ENCODE assay signal across 27 mouse cellular contexts in genomic region chr13:83056415-83056814, GRCm38 (mm10).
DNase-seq lines count a peak whose midpoint lies in the region; ATAC-seq and TF ChIP-seq lines count a peak whose summit lies in the region.
"Had no signal": no experiment of that assay in that cellular context is flagged by ENCODE, and none has a peak within 500 bp of the region (broad histone marks: within the 10 kb centered on the region; RNA-seq: fewer than 3 reads in every experiment).

No protein-coding gene starts in this region.

- no peak for TF ChIP-seq POLR2A in spleen, adult 2 months (IDR thresholded peaks at IDR 0.05; ENCODE audit: low read depth, low read length)
- TF ChIP-seq POLR2A in CH12.LX (IDR thresholded peaks at IDR 0.05; ENCODE audit: low read depth, low read length): no peak; the same call in 1 of the 2 replicates

- H3K79me2 ChIP-seq in CH12.LX (replicated peaks; ENCODE audit: control insufficient read depth, extremely low read depth, insufficient read depth, poor library complexity, severe bottlenecking): no peaks in the 10 kb centered on the region

- TF ChIP-seq RAD21 in CH12.LX (IDR thresholded peaks at IDR 0.05; ENCODE audit: low read depth, low read length): peak; percentile 1

- no peak overlapping the region for H3K4me3 ChIP-seq in heart, embryonic 11.5 days (ENCODE audit: low read depth, low read length)
- H3K4me3 ChIP-seq in spleen, adult 2 months (ENCODE audit: extremely low read depth, insufficient read depth, insufficient read length): no peak overlapping the region
- H3K4me3 ChIP-seq in CH12.LX (replicated peaks in 1 of 3; ENCODE audit: low read depth in 2 of 3, low read length in 2 of 3, poor library complexity in 1 of 3): no peak overlapping the region
- no peak overlapping the region for H3K4me3 ChIP-seq in midbrain, embryonic 11.5 days (ENCODE audit: low read depth, low read length)
- H3K4me3 ChIP-seq: embryonic facial prominence, embryonic 12.5 days; embryonic facial prominence, embryonic 15.5 days; gastrocnemius, adult 2 months; heart, embryonic 15.5 days; hindbrain, embryonic 12.5 days; hindbrain, embryonic 15.5 days had no signal

- in situ Hi-C loops in CH12.LX (cut with MboI; ENCODE audit: low pct_ligation_motif_present, low pct_unique_long_range_greater_than_20kb, low sequenced_read_pairs): no loop called here

- no peaks in the 10 kb centered on the region for H3K27me3 ChIP-seq in heart, embryonic 11.5 days (ENCODE audit: control insufficient read depth, insufficient read depth, low read length)
- no peaks in the 10 kb centered on the region for H3K27me3 ChIP-seq in spleen, adult 2 months (ENCODE audit: control insufficient read depth, insufficient read depth, low read length)
- H3K27me3 ChIP-seq in CH12.LX (replicated peaks): no peaks in the 10 kb centered on the region
- H3K27me3 ChIP-seq in midbrain, embryonic 11.5 days (ENCODE audit: control insufficient read depth, insufficient read depth, low read length): no peaks in the 10 kb centered on the region
- H3K27me3 ChIP-seq: embryonic facial prominence, embryonic 12.5 days; embryonic facial prominence, embryonic 15.5 days; heart, embryonic 15.5 days; hindbrain, embryonic 12.5 days; hindbrain, embryonic 15.5 days had no signal

- 71% methylated on average over 2 of the region's 2 CpGs for WGBS in heart, embryonic 11.5 days (ENCODE audit: insufficient replicate concordance)
- 63% methylated on average over 2 of the region's 2 CpGs for WGBS in spleen, adult 2 months
- 87% methylated on average over 2 of the region's 2 CpGs for WGBS in midbrain, embryonic 11.5 days

- no peak for TF ChIP-seq CTCF in spleen, adult 2 months (IDR thresholded peaks at IDR 0.05; ENCODE audit: extremely low read depth, insufficient read depth, insufficient read length, insufficient replicate concordance)
- no peak for TF ChIP-seq CTCF in CH12.LX (conservative IDR thresholded peaks at IDR 0.05 in 1 of 2, IDR thresholded peaks at IDR 0.05 in 1 of 2; ENCODE audit: low read depth in 2 of 2, low read length in 2 of 2)

- H3K36me3 ChIP-seq in heart, embryonic 11.5 days (ENCODE audit: control insufficient read depth, insufficient read depth, low read length): no peaks in the 10 kb centered on the region
- H3K36me3 ChIP-seq in spleen, adult 2 months (ENCODE audit: control insufficient read depth, insufficient read depth, low read length): no peaks in the 10 kb centered on the region
- no peaks in the 10 kb centered on the region for H3K36me3 ChIP-seq in CH12.LX (replicated peaks in 1 of 2; ENCODE audit: control insufficient read depth in 1 of 2, insufficient read depth in 1 of 2, low read length in 1 of 2)
- H3K36me3 ChIP-seq in midbrain, embryonic 11.5 days (ENCODE audit: control insufficient read depth, insufficient read depth, low read length): no peaks in the 10 kb centered on the region
- H3K36me3 ChIP-seq: embryonic facial prominence, embryonic 12.5 days; embryonic facial prominence, embryonic 15.5 days; heart, embryonic 15.5 days; hindbrain, embryonic 12.5 days; hindbrain, embryonic 15.5 days had no signal

- H3K27ac ChIP-seq in heart, embryonic 11.5 days (ENCODE audit: low read depth, low read length): peak overlapping the region; percentile 4; the same call in 1 of the 2 replicates
- peak overlapping the region; percentile 29 for H3K27ac ChIP-seq in spleen, adult 2 months (ENCODE audit: insufficient read depth, low read length)
- H3K27ac ChIP-seq in CH12.LX (ENCODE audit: insufficient read depth, low read depth): peak overlapping the region; percentile 64
- H3K27ac ChIP-seq in midbrain, embryonic 11.5 days (ENCODE audit: low read depth, low read length): no peak overlapping the region
- H3K27ac ChIP-seq: embryonic facial prominence, embryonic 12.5 days; embryonic facial prominence, embryonic 15.5 days; gastrocnemius, adult 2 months; heart, embryonic 15.5 days; hindbrain, embryonic 12.5 days; hindbrain, embryonic 15.5 days had no signal

- no peaks in the 10 kb centered on the region for H3K9me3 ChIP-seq in heart, embryonic 11.5 days (replicated peaks; ENCODE audit: control insufficient read depth, low read length)
- no peaks in the 10 kb centered on the region for H3K9me3 ChIP-seq in CH12.LX (replicated peaks; ENCODE audit: low read length)
- no peaks in the 10 kb centered on the region for H3K9me3 ChIP-seq in midbrain, embryonic 11.5 days (ENCODE audit: control insufficient read depth, low read length)
- H3K9me3 ChIP-seq: embryonic facial prominence, embryonic 12.5 days; embryonic facial prominence, embryonic 15.5 days; heart, embryonic 15.5 days; hindbrain, embryonic 12.5 days; hindbrain, embryonic 15.5 days had no signal

- no peak overlapping the region for H3K9ac ChIP-seq in heart, embryonic 11.5 days (ENCODE audit: low read depth, low read length)
- H3K9ac ChIP-seq in CH12.LX (ENCODE audit: insufficient read depth, low read depth): peak overlapping the region; percentile 66
- H3K9ac ChIP-seq in midbrain, embryonic 11.5 days (ENCODE audit: low read length): no peak overlapping the region
- H3K9ac ChIP-seq: embryonic facial prominence, embryonic 12.5 days; embryonic facial prominence, embryonic 15.5 days; forebrain, postnatal 0 days; heart, embryonic 15.5 days; hindbrain, embryonic 12.5 days; hindbrain, embryonic 15.5 days had no signal

- intact Hi-C loops in heart, postnatal 36 days (cut with DNase I): no loop called here

- H3K4me1 ChIP-seq in heart, embryonic 11.5 days (ENCODE audit: control insufficient read depth, insufficient read depth, low read length): no peaks in the 10 kb centered on the region
- H3K4me1 ChIP-seq in spleen, adult 2 months (ENCODE audit: control insufficient read depth, insufficient read depth, insufficient read length): peaks cover 4% of the 10 kb centered on the region; the same call in 1 of the 2 replicates
- H3K4me1 ChIP-seq in CH12.LX (ENCODE audit: control insufficient read depth in 1 of 2, insufficient read depth in 2 of 2): peaks cover 8 to 24% of the 10 kb centered on the region in 2 experiments; a peak in 3 of 4 replicates
- H3K4me1 ChIP-seq in midbrain, embryonic 11.5 days (ENCODE audit: control insufficient read depth, insufficient read depth, low read length): no peaks in the 10 kb centered on the region
- H3K4me1 ChIP-seq: embryonic facial prominence, embryonic 12.5 days; embryonic facial prominence, embryonic 15.5 days; hindbrain, embryonic 12.5 days; hindbrain, embryonic 15.5 days had no signal

- no peak for DNase-seq in heart, postnatal 36 days
- no peak for DNase-seq in spleen, adult 2 months (ENCODE audit: low read depth in 1 of 2, low spot score in 2 of 2)
- no peak for DNase-seq in spleen, adult 18-20 months
- DNase-seq in CH12.LX (ENCODE audit: extremely low read depth): peak; percentile 80
- no peak for DNase-seq in midbrain, embryonic 11.5 days (ENCODE audit: low spot score, missing footprints)
- no peak for DNase-seq in neural tube, embryonic 10.5 days (ENCODE audit: extremely low spot score, low spot score)
- DNase-seq: adrenal gland, adult 8-10 months; adrenal gland, postnatal 25 days; cerebellum, adult 11-12 months; cerebellum, adult 8-10 months; cerebellum, postnatal 10 days; cerebellum, postnatal 36 days; forebrain, postnatal 0 days; gastrocnemius, adult 2 months; gastrocnemius, postnatal 14 days; heart, postnatal 10 days; kidney, adult 11 months had no signal

- dilution Hi-C loops in CH12.LX (cut with MboI; ENCODE audit: extremely low pct_ligation_motif_present, extremely low pct_unique_long_range_greater_than_20kb, low sequenced_read_pairs): no loop called here

- no peak for ATAC-seq in heart, embryonic 11.5 days (replicated peaks; ENCODE audit: insufficient number of reproducible peaks, low FRiP score, low TSS enrichment)
- ATAC-seq in neutrophil, adult 5-6 weeks (ENCODE audit: extremely low read depth, insufficient number of reproducible peaks, low FRiP score, poor library complexity, severe bottlenecking): peak; percentile 73; the same call in 1 of the 2 replicates
- no peak for ATAC-seq in midbrain, embryonic 11.5 days (ENCODE audit: low FRiP score)
- ATAC-seq: activated CD4-positive, CD25-positive, alpha-beta regulatory T cell, adult 4 months; CD4-positive, CD25-positive, alpha-beta regulatory T cell, adult 4 months; forebrain, embryonic 14.5 days; forebrain, postnatal 0 days had no signal

- no peak overlapping the region for H3K4me2 ChIP-seq in heart, embryonic 11.5 days
- H3K4me2 ChIP-seq in CH12.LX (ENCODE audit: insufficient read depth, low read depth, poor library complexity, severe bottlenecking): peak overlapping the region; percentile 66
- no peak overlapping the region for H3K4me2 ChIP-seq in midbrain, embryonic 11.5 days
- H3K4me2 ChIP-seq: embryonic facial prominence, embryonic 12.5 days; embryonic facial prominence, embryonic 15.5 days; heart, embryonic 15.5 days; hindbrain, embryonic 12.5 days; hindbrain, embryonic 15.5 days had no signal

- TF ChIP-seq EP300 in CH12.LX (IDR thresholded peaks at IDR 0.05; ENCODE audit: low read length): peak; percentile 93

TF ChIP-seq in CH12.LX, 34 proteins besides CTCF, POLR2A, EP300 and RAD21 (continues in another document):
- TF ChIP-seq POLR2AphosphoS2 (IDR thresholded peaks at IDR 0.05; ENCODE audit: low read depth, low read length): no peak
- TF ChIP-seq MEF2A (IDR thresholded peaks at IDR 0.05; ENCODE audit: borderline replicate concordance, low read depth, low read length): peak; percentile 92
- no peak for TF ChIP-seq ZC3H11A (IDR thresholded peaks at IDR 0.05; ENCODE audit: low read depth, low read length)
- no peak; the same call in 1 of the 2 replicates for TF ChIP-seq TBP (conservative IDR thresholded peaks at IDR 0.05; ENCODE audit: low read depth, low read length)
- TF ChIP-seq CHD2 (IDR thresholded peaks at IDR 0.05; ENCODE audit: low read length): 0 out of 2 replicates have a peak, but pooled peaks have one; percentile 49
- no peak for TF ChIP-seq PAX5 (IDR thresholded peaks at IDR 0.05; ENCODE audit: low read length)
- TF ChIP-seq NELFE (IDR thresholded peaks at IDR 0.05; ENCODE audit: low read depth, low read length): peak; percentile 17; the same call in 1 of the 2 replicates
- peak; percentile 56; the same call in 1 of the 2 replicates for TF ChIP-seq ETS1 (conservative IDR thresholded peaks at IDR 0.05; ENCODE audit: low read depth, low read length)
- no peak for TF ChIP-seq USF1 (IDR thresholded peaks at IDR 0.05; ENCODE audit: low read depth, low read length)
- no peak for TF ChIP-seq USF2 (conservative IDR thresholded peaks at IDR 0.05; ENCODE audit: low read depth, low read length)
- no peak for TF ChIP-seq UBTF (IDR thresholded peaks at IDR 0.05; ENCODE audit: low read depth, low read length)
- TF ChIP-seq JUN (IDR thresholded peaks at IDR 0.05; ENCODE audit: insufficient read depth, low read depth, low read length): peak; percentile 72
- TF ChIP-seq GABPA (IDR thresholded peaks at IDR 0.05; ENCODE audit: insufficient replicate concordance, low read depth, low read length): no peak
- TF ChIP-seq KAT2A (IDR thresholded peaks at IDR 0.05; ENCODE audit: insufficient replicate concordance, low read length): no peak
- no peak for TF ChIP-seq MAZ (IDR thresholded peaks at IDR 0.05; ENCODE audit: low read depth, low read length)
- no peak for TF ChIP-seq MAFK (IDR thresholded peaks at IDR 0.05; ENCODE audit: insufficient replicate concordance, low read length)
